Mouse (Mus musculus): ENCODE data around the gene Mocs1.

Mocs1 gene

GRCm38 (mm10) chr17:49428239-49428688 lies at the start of gene Mocs1:
Mocs1 (plus strand) TSS chr17:49428362.
- DNase-seq (ENCODE audit: low read depth): peak; percentile 94

GRCm38 (mm10) chr17:49379645-49380044 lies 48.5 kb upstream of the Mocs1 start:
- no peak for DNase-seq (ENCODE audit: low read depth)

- DNase-seq (ENCODE audit: low read depth): no peak
These were observed 43.8 kb upstream of the Mocs1 start for GRCm38 (mm10) chr17:49384217-49384943.

GRCm38 (mm10) chr17:49387741-49388140 lies 40.4 kb upstream of the Mocs1 start:
- DNase-seq (ENCODE audit: low read depth): no peak

GRCm38 (mm10) chr17:49392751-49393150 lies 35.4 kb upstream of the Mocs1 start:
- DNase-seq (ENCODE audit: low read depth): no peak

GRCm38 (mm10) chr17:49394836-49395235 lies 33.3 kb upstream of the Mocs1 start:
- no peak for DNase-seq (ENCODE audit: low read depth)

- DNase-seq (ENCODE audit: low read depth): no peak
These were observed 28.6 kb upstream of the Mocs1 start for GRCm38 (mm10) chr17:49399605-49400004.

- peak; percentile 77 for DNase-seq (ENCODE audit: low read depth)
These were observed 28.0 kb upstream of the Mocs1 start for GRCm38 (mm10) chr17:49400130-49400529.

GRCm38 (mm10) chr17:49403151-49403550 lies 25.0 kb upstream of the Mocs1 start:
- peak; percentile 59 for DNase-seq (ENCODE audit: low read depth)

- no peak for DNase-seq (ENCODE audit: low read depth)
These were observed 22.2 kb upstream of the Mocs1 start for GRCm38 (mm10) chr17:49405927-49406326.

- DNase-seq (ENCODE audit: low read depth): no peak
These were observed 15.2 kb upstream of the Mocs1 start for GRCm38 (mm10) chr17:49412974-49413373.

- DNase-seq (ENCODE audit: low read depth): peak; percentile 48
These were observed 14.6 kb upstream of the Mocs1 start for GRCm38 (mm10) chr17:49413554-49413953.

- no peak for DNase-seq (ENCODE audit: low read depth)
These were observed 11.9 kb upstream of the Mocs1 start for GRCm38 (mm10) chr17:49416228-49416627.

GRCm38 (mm10) chr17:49419813-49420212 lies 8.3 kb upstream of the Mocs1 start:
- no peak for DNase-seq (ENCODE audit: low read depth)

- no peak for DNase-seq (ENCODE audit: low read depth)
These were observed 5.7 kb upstream of the Mocs1 start for GRCm38 (mm10) chr17:49422286-49423066.

GRCm38 (mm10) chr17:49423067-49423325 lies 5.2 kb upstream of the Mocs1 start:
- DNase-seq (ENCODE audit: low read depth): no peak

GRCm38 (mm10) chr17:49423872-49424271 lies 4.3 kb upstream of the Mocs1 start:
- DNase-seq (ENCODE audit: low read depth): no peak

GRCm38 (mm10) chr17:49427631-49428238 lies 427 bp upstream of the Mocs1 start:
- DNase-seq (ENCODE audit: low read depth): peak; percentile 46

GRCm38 (mm10) chr17:49428751-49429415 lies 721 bp downstream of the Mocs1 start:
- peak; percentile 37 for DNase-seq (ENCODE audit: low read depth)

GRCm38 (mm10) chr17:49429471-49430129 lies 1.4 kb downstream of the Mocs1 start:
- DNase-seq (ENCODE audit: low read depth): no peak

- no peak for DNase-seq (ENCODE audit: low read depth)
These were observed 2.0 kb downstream of the Mocs1 start for GRCm38 (mm10) chr17:49430136-49430535.

- no peak for DNase-seq (ENCODE audit: low read depth)
These were observed 3.0 kb downstream of the Mocs1 start for GRCm38 (mm10) chr17:49431176-49431575.

All from naive thymus-derived CD4-positive, alpha-beta T cell, adult 2 months (primary cell).